Mouse (Mus musculus) bone marrow, adult 2 months (tissue): ENCODE results near the gene Nrp2.

ENCODE experiments used
- CTCF ChIP-seq: fragments of 200-500 bp; IDR thresholded peaks from 2 replicates; pipeline ENCODE4 v1.5.1; 2011; ENCODE audit warnings: low read length, control low read depth; ENCODE audit not compliant: control insufficient read depth, insufficient read depth
- POLR2A ChIP-seq: fragments of 200-500 bp; IDR thresholded peaks from 2 replicates; pipeline ENCODE4 v1.6.1; 2011; ENCODE audit warnings: low read depth, mild to moderate bottlenecking, control low read depth, low read length, borderline replicate concordance; ENCODE audit not compliant: control insufficient read depth

DNA sequence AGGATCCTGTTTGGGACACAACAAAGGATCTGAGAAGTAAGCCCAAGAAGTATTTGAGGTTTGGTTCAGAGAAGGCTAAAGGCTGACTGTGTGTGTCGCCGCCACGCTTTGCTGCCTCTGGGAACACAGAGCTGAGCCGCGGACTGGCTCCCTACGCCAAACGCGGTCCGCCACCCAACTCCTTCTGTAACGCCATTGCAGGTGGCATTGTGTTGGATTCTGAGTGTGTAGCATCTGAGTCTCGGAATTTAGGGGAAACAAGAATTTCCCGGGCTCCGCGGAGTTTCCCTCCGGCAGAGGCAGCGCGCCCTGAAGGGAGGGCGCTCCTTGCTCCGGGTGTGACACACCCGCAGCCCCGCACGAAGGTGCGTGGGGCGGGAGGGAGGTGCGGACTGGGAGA, 342 bp upstream of the Nrp2 start:
- TF ChIP-seq CTCF (no peak), POLR2A (no peak)
